ENCODE assay signal across 8 mouse cellular contexts in the genomic region with DNA sequence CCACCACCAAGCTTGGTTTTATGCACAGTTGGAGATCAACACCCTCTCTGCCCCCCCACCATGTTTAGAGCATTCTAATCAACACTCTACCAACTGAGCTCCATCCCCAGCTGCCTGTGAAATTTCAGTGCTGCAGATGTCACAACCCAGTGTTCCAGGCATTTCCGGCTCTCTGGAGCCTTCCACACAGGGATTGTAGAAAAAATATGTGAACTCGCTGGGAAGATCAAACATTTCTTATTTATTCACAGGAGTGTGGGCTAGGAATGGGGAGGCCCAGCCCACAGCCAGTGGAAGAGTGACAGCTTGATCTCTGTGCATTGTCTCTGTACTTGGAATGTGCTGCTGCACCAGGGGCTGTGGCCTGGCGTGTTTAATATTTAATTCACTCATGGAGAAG. TPM values are rescaled to one million over a fixed set of nuclear protein-coding genes. Genes with fewer than 3 reads are reported as not detected.
DNase-seq lines count a peak whose midpoint lies in the region; ATAC-seq lines count a peak whose summit lies in the region.

No protein-coding gene starts in this region.

- ATAC-seq in heart, embryonic 11.5 days (replicated peaks; ENCODE audit: insufficient number of reproducible peaks, low FRiP score, low TSS enrichment) = no peak
- no peak for ATAC-seq in stomach, embryonic 16.5 days (ENCODE audit: insufficient read depth, low FRiP score)

- 55% methylated on average over 3 of the region's 3 CpGs for WGBS in heart, embryonic 11.5 days (ENCODE audit: insufficient replicate concordance)
- 57% methylated on average over 3 of the region's 3 CpGs for WGBS in heart, embryonic 10.5 days
- 24% methylated on average over 3 of the region's 3 CpGs for WGBS in stomach, embryonic 16.5 days

- no peak overlapping the region for H3K4me3 ChIP-seq in heart, embryonic 11.5 days (ENCODE audit: low read depth, low read length)
- no peak overlapping the region for H3K4me3 ChIP-seq in heart, embryonic 10.5 days
- 0 out of 2 replicates have a peak overlapping the region, but pooled peaks have one; percentile 6 for H3K4me3 ChIP-seq in stomach, embryonic 16.5 days (replicated peaks; ENCODE audit: low read length)

- H3K36me3 ChIP-seq in heart, embryonic 11.5 days (ENCODE audit: control insufficient read depth, insufficient read depth, low read length) = peaks cover 3% of the 10 kb centered on the region; the same call in 1 of the 2 replicates
- peaks cover 12% of the 10 kb centered on the region; the same call in 1 of the 2 replicates for H3K36me3 ChIP-seq in heart, embryonic 10.5 days
- H3K36me3 ChIP-seq in stomach, embryonic 16.5 days (ENCODE audit: control insufficient read depth, insufficient read depth, low read length) = peaks cover 6% of the 10 kb centered on the region; the same call in 1 of the 2 replicates

- H3K9me3 ChIP-seq in heart, embryonic 11.5 days (replicated peaks; ENCODE audit: control insufficient read depth, low read length) = 0 out of 2 replicates have a peak, but pooled peaks cover 4% of the 10 kb centered on the region
- H3K9me3 ChIP-seq in heart, embryonic 10.5 days = no peaks in the 10 kb centered on the region
- no peaks in the 10 kb centered on the region for H3K9me3 ChIP-seq in stomach, embryonic 16.5 days (replicated peaks; ENCODE audit: control insufficient read depth, low read length)

- peaks cover 14% of the 10 kb centered on the region; the same call in 1 of the 2 replicates for H3K4me1 ChIP-seq in heart, embryonic 11.5 days (ENCODE audit: control insufficient read depth, insufficient read depth, low read length)
- H3K4me1 ChIP-seq in heart, embryonic 10.5 days = peaks cover 31% of the 10 kb centered on the region
- H3K4me1 ChIP-seq in stomach, embryonic 16.5 days (ENCODE audit: control insufficient read depth, insufficient read depth, low read length) = peaks cover 32% of the 10 kb centered on the region

- H3K27me3 ChIP-seq in heart, embryonic 11.5 days (ENCODE audit: control insufficient read depth, insufficient read depth, low read length) = no peaks in the 10 kb centered on the region
- H3K27me3 ChIP-seq in heart, embryonic 10.5 days (ENCODE audit: insufficient read depth, poor library complexity, severe bottlenecking) = peaks cover 12% of the 10 kb centered on the region; the same call in 1 of the 2 replicates
- no peaks in the 10 kb centered on the region for H3K27me3 ChIP-seq in stomach, embryonic 16.5 days (ENCODE audit: control insufficient read depth, insufficient read depth, low read length)

- no peak for DNase-seq in heart, embryonic 10.5 days (ENCODE audit: low spot score)
- DNase-seq in lung, postnatal 10 days = peak; percentile 32
- no peak for DNase-seq in lung, postnatal 25 days (ENCODE audit: low spot score)
- peak; percentile 16 to 19 for DNase-seq in kidney, postnatal 4 days
- DNase-seq in c-Kit-positive CD71-positive TER-119-positive erythroid progenitor cells, embryonic 14.5 days (ENCODE audit: low spot score) = no peak
- no peak for DNase-seq in right cerebral cortex, postnatal 14 days

- H3K27ac ChIP-seq in heart, embryonic 11.5 days (ENCODE audit: low read depth, low read length) = no peak overlapping the region
- H3K27ac ChIP-seq in heart, embryonic 10.5 days = no peak overlapping the region
- H3K27ac ChIP-seq in stomach, embryonic 16.5 days (ENCODE audit: low read length) = no peak overlapping the region

- peak overlapping the region; percentile 11; the same call in 1 of the 2 replicates for H3K4me2 ChIP-seq in heart, embryonic 11.5 days
- H3K4me2 ChIP-seq in stomach, embryonic 16.5 days (ENCODE audit: low read depth, low read length) = peak overlapping the region; percentile 22

- no peak overlapping the region for H3K9ac ChIP-seq in heart, embryonic 11.5 days (ENCODE audit: low read depth, low read length)
- H3K9ac ChIP-seq in stomach, embryonic 16.5 days (ENCODE audit: low read length) = 0 out of 2 replicates have a peak overlapping the region, but pooled peaks have one; percentile 28

RNA-seq across cellular contexts. Expression of a gene that starts 3.8 kb away (rescaled TPM):
- 5.9 and 8.7 TPM in 2 replicates for polyA plus RNA-seq in heart, embryonic 11.5 days (2014; fragmentation: Nextera tagmentation; extraction: Ambion mirVana)
- 8.5 and 9.0 TPM in 2 replicates for polyA plus RNA-seq in heart, embryonic 10.5 days (2016; fragmentation: Nextera tagmentation; extraction: Ambion mirVana)
- polyA plus RNA-seq in stomach, embryonic 16.5 days (2015; fragmentation: Nextera tagmentation; extraction: Ambion mirVana) = 8.1 and 8.6 TPM in 2 replicates

RNA-seq across cellular contexts. Expression of a gene that starts 57.9 kb away (rescaled TPM):
- polyA plus RNA-seq in heart, embryonic 11.5 days (2014; fragmentation: Nextera tagmentation; extraction: Ambion mirVana) = 19.4 and 21.3 TPM in 2 replicates
- polyA plus RNA-seq in heart, embryonic 10.5 days (2016; fragmentation: Nextera tagmentation; extraction: Ambion mirVana) = 16.8 and 22.1 TPM in 2 replicates
- 18.3 and 18.8 TPM in 2 replicates for polyA plus RNA-seq in stomach, embryonic 16.5 days (2015; fragmentation: Nextera tagmentation; extraction: Ambion mirVana)

RNA-seq across cellular contexts. Expression of a gene that starts 59.0 kb away (rescaled TPM):
- 68.9 and 70.6 TPM in 2 replicates for polyA plus RNA-seq in heart, embryonic 11.5 days (2014; fragmentation: Nextera tagmentation; extraction: Ambion mirVana)
- 72.3 and 87.7 TPM in 2 replicates for polyA plus RNA-seq in heart, embryonic 10.5 days (2016; fragmentation: Nextera tagmentation; extraction: Ambion mirVana)
- polyA plus RNA-seq in stomach, embryonic 16.5 days (2015; fragmentation: Nextera tagmentation; extraction: Ambion mirVana) = 76.5 and 76.8 TPM in 2 replicates

Comparison
In these comparisons a context has a peak if more than half of its experiments do, and no peak if none do; other contexts are left out.
1. DNase-seq: peak in lung, postnatal 10 days (single experiment) and kidney, postnatal 4 days (2 of 2); none in heart, embryonic 10.5 days (single experiment), lung, postnatal 25 days (single experiment), c-Kit-positive CD71-positive TER-119-positive erythroid progenitor cells, embryonic 14.5 days (single experiment) and right cerebral cortex, postnatal 14 days (single experiment).